Mouse (Mus musculus) neural tube, embryonic 12.5 days (tissue): ENCODE measurements around the gene H2-Eb1. TPM values are rescaled to one million over a fixed set of nuclear protein-coding genes. Genes with fewer than 3 reads are reported as not detected.

ENCODE experiments used
- ATAC-seq: fragments of 200-750 bp; cut with Nextera tagmentation; 2 replicates; pipeline ENCODE4 v1.8.0; 2017; ENCODE audit warnings: low read depth, mild to moderate bottlenecking, moderate TSS enrichment, moderate library complexity; ENCODE audit not compliant: low FRiP score
- H3K27ac ChIP-seq: fragments of 300-500 bp; sonication (generic); 2 replicates; pipeline ENCODE4 v1.5.1; 2016
- H3K27me3 ChIP-seq: fragments of 300-500 bp; sonication (generic); replicated peaks from 2 replicates; pipeline ENCODE4 v1.6.1; 2016; ENCODE audit warnings: mild to moderate bottlenecking
- H3K36me3 ChIP-seq: fragments of 300-500 bp; sonication (generic); 2 replicates; pipeline ENCODE4 v1.6.1; 2016; ENCODE audit warnings: mild to moderate bottlenecking
- H3K4me1 ChIP-seq: fragments of 300-500 bp; sonication (generic); 2 replicates; pipeline ENCODE4 v1.6.1; 2016
- H3K4me2 ChIP-seq: fragments of 300-500 bp; sonication (generic); replicated peaks from 2 replicates; pipeline ENCODE4 v1.6.1; 2016; ENCODE audit warnings: mild to moderate bottlenecking
- H3K4me3 ChIP-seq: fragments of 300-500 bp; sonication (generic); 2 replicates; pipeline ENCODE4 v1.5.1; 2016
- H3K9ac ChIP-seq: fragments of 300-500 bp; sonication (generic); 2 replicates; pipeline ENCODE4 v1.6.1; 2016; ENCODE audit warnings: mild to moderate bottlenecking
- H3K9me3 ChIP-seq: fragments of 300-500 bp; sonication (generic); 2 replicates; pipeline ENCODE4 v1.6.1; 2016; ENCODE audit warnings: mild to moderate bottlenecking
- WGBS: fragments of 180-500 bp; shearing (Covaris S2); methylation state at CpG from one replicate; pipeline ENCODE4 v1.1.7; 2016; 5-methylcytosine and 5-hydroxymethylcytosine counted together
- polyA plus RNA-seq: library from polyadenylated mRNA; unstranded; fragments of >200 nt; fragmentation: Nextera tagmentation; extraction: Ambion mirVana; gene quantifications from 2 replicates; pipeline ENCODE4 v1.2.1, GENCODE M21; 2016

H2-Eb1 gene
- polyA plus RNA-seq, 1 experiment from 2014 or later: 1.8 TPM

DNA sequence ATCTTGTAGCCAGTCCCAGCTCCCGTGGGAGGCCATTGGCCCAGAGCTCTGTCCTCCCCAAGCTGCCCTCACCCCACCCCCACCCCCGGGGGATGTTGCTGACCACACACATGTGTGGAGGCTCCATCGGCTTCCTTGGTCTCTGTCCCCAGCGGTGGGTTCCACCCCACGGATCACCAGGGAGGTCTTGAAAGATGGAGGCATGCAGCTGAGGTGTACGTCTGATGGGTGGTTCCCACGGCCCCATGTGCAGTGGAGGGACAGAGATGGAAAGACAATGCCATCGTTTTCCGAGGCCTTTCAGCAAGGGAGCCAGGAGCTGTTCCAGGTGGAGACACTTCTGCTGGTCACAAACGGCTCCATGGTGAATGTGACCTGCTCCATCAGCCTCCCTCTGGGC lies 59.4 kb downstream of the H2-Eb1 start:
- WGBS: 79% methylated on average over 10 of the region's 10 CpGs
- H3K27ac ChIP-seq: no peak overlapping the region
- H3K27me3 ChIP-seq: no peaks in the 10 kb centered on the region
- H3K9ac ChIP-seq: no peak overlapping the region
- H3K4me3 ChIP-seq: no peak overlapping the region
- ATAC-seq: no peak
- H3K4me2 ChIP-seq: no peak overlapping the region
- H3K4me1 ChIP-seq: no peaks in the 10 kb centered on the region
- H3K36me3 ChIP-seq: no peaks in the 10 kb centered on the region
- no peaks in the 10 kb centered on the region for H3K9me3 ChIP-seq

Other genes with a start within 250 kb of the H2-Eb1 start
- gene H2-Oa, start 213.5 kb upstream of the H2-Eb1 start, polyA plus RNA-seq: 0.44 and 0.50 TPM in 2 replicates
- gene H2-DMa, start 186.3 kb upstream of the H2-Eb1 start, polyA plus RNA-seq: 12.3 and 15.0 TPM in 2 replicates
- gene Brd2, start 183.2 kb upstream of the H2-Eb1 start, polyA plus RNA-seq: 135 and 141 TPM in 2 replicates
- gene H2-DMb2, start 162.6 kb upstream of the H2-Eb1 start, polyA plus RNA-seq: 0.17 and 0.23 TPM in 2 replicates
- gene H2-DMb1, start 152.8 kb upstream of the H2-Eb1 start, polyA plus RNA-seq: 0.23 and 0.47 TPM in 2 replicates
- gene Tap1, start 118.3 kb upstream of the H2-Eb1 start, polyA plus RNA-seq: 1.3 and 1.9 TPM in 2 replicates
- 0.57 and 1.0 TPM in 2 replicates for gene Psmb9, start 118.1 kb upstream of the H2-Eb1 start, polyA plus RNA-seq
- 2.3 and 2.4 TPM in 2 replicates for gene Psmb8, start 108.1 kb upstream of the H2-Eb1 start, polyA plus RNA-seq
- gene Tap2, start 102.3 kb upstream of the H2-Eb1 start, polyA plus RNA-seq: 0.89 and 1.7 TPM in 2 replicates
- not detected in 2 replicates for gene H2-Ob, start 67.0 kb upstream of the H2-Eb1 start, polyA plus RNA-seq
- gene H2-Ab1, start 48.2 kb upstream of the H2-Eb1 start, polyA plus RNA-seq: 1.6 and 2.2 TPM in 2 replicates
- 0.16 TPM in 1 of 2 replicates, not detected in the other for gene H2-Aa, start 18.0 kb upstream of the H2-Eb1 start, polyA plus RNA-seq
- 0.20 TPM in 1 of 2 replicates, not detected in the other for gene H2-Eb2, start 19.8 kb downstream of the H2-Eb1 start, polyA plus RNA-seq
- not detected in 2 replicates for gene Btnl2, start 49.0 kb downstream of the H2-Eb1 start, polyA plus RNA-seq
- not detected in 2 replicates for gene Btnl1, start 71.3 kb downstream of the H2-Eb1 start, polyA plus RNA-seq
- gene BC051142, start 93.0 kb downstream of the H2-Eb1 start, polyA plus RNA-seq: 1.4 and 1.6 TPM in 2 replicates
- gene Btnl4, start 171.5 kb downstream of the H2-Eb1 start, polyA plus RNA-seq: not detected in 2 replicates
- gene Btnl6, start 211.5 kb downstream of the H2-Eb1 start, polyA plus RNA-seq: not detected in 2 replicates